Comparison of ENCODE assay signal across 8 mouse cellular contexts in genomic region chr17:25831451-25832281, GRCm38 (mm10). TPM values are rescaled to one million over a fixed set of nuclear protein-coding genes. Genes with fewer than 3 reads are reported as not detected.
DNase-seq lines count a peak whose midpoint lies in the region; ATAC-seq and TF ChIP-seq lines count a peak whose summit lies in the region.

No protein-coding gene starts in this region.

- peaks cover 18% of the 10 kb centered on the region for H3K4me1 ChIP-seq in bone marrow macrophage, adult 2 months (ENCODE audit: control insufficient read depth, insufficient read depth, low read length)
- peaks cover 71% of the 10 kb centered on the region for H3K4me1 ChIP-seq in heart, embryonic 13.5 days
- H3K4me1 ChIP-seq in limb, embryonic 12.5 days (replicated peaks), result peaks cover 58% of the 10 kb centered on the region
- peaks cover 85% of the 10 kb centered on the region for H3K4me1 ChIP-seq in neural tube, embryonic 15.5 days

- TF ChIP-seq POLR2A in bone marrow macrophage, adult 2 months (IDR thresholded peaks at IDR 0.05; ENCODE audit: borderline replicate concordance, low read depth, low read length), result no peak

- peak overlapping the region; percentile 99 for H3K27ac ChIP-seq in left cerebral cortex, adult 2 months
- H3K27ac ChIP-seq in bone marrow macrophage, adult 2 months (ENCODE audit: insufficient read depth, low read depth, low read length), result peak overlapping the region; percentile 81
- H3K27ac ChIP-seq in heart, embryonic 13.5 days (replicated peaks), result peak overlapping the region; percentile 98
- peak overlapping the region; percentile 88; the same call in 1 of the 2 replicates for H3K27ac ChIP-seq in limb, embryonic 12.5 days
- H3K27ac ChIP-seq in neural tube, embryonic 15.5 days (replicated peaks), result peak overlapping the region; percentile 99

- peak overlapping the region; percentile 92 for H3K9ac ChIP-seq in heart, embryonic 13.5 days
- peak overlapping the region; percentile 83 for H3K9ac ChIP-seq in limb, embryonic 12.5 days (replicated peaks)
- H3K9ac ChIP-seq in neural tube, embryonic 15.5 days (replicated peaks), result peak overlapping the region; percentile 92

- intact Hi-C loops in left cerebral cortex, adult 2 months (cut with DNase I), result no loop called here
- intact Hi-C loops in left cerebral cortex, postnatal 14 days (cut with DNase I), result no loop called here

- peaks cover 57% of the 10 kb centered on the region for H3K36me3 ChIP-seq in heart, embryonic 13.5 days
- H3K36me3 ChIP-seq in limb, embryonic 12.5 days, result peaks cover 57% of the 10 kb centered on the region
- H3K36me3 ChIP-seq in neural tube, embryonic 15.5 days, result peaks cover 41% of the 10 kb centered on the region

- no peaks in the 10 kb centered on the region for H3K9me3 ChIP-seq in heart, embryonic 13.5 days
- no peaks in the 10 kb centered on the region for H3K9me3 ChIP-seq in limb, embryonic 12.5 days
- no peaks in the 10 kb centered on the region for H3K9me3 ChIP-seq in neural tube, embryonic 15.5 days (replicated peaks)

- no peak for ATAC-seq in heart, embryonic 13.5 days (ENCODE audit: extremely low read depth, insufficient number of reproducible peaks, low FRiP score, low TSS enrichment)
- ATAC-seq in limb, embryonic 12.5 days (ENCODE audit: insufficient number of reproducible peaks, insufficient read depth, low FRiP score, low TSS enrichment, low read depth), result no peak
- ATAC-seq in neural tube, embryonic 15.5 days (ENCODE audit: low FRiP score), result no peak
- no peak for ATAC-seq in megakaryocyte-erythroid progenitor cell, adult 5-6 weeks (replicated peaks; ENCODE audit: low FRiP score, low TSS enrichment, poor library complexity, severe bottlenecking)

- no peak for DNase-seq in left cerebral cortex, adult 2 months (ENCODE audit: extremely low spot score in 1 of 2, low spot score in 2 of 2)
- DNase-seq in left cerebral cortex, postnatal 14 days (ENCODE audit: low spot score in 2 of 2), result no peak
- no peak for DNase-seq in frontal cortex, postnatal 25 days (ENCODE audit: low spot score in 2 of 2)

- H3K4me2 ChIP-seq in heart, embryonic 13.5 days, result peak overlapping the region; percentile 99
- H3K4me2 ChIP-seq in limb, embryonic 12.5 days, result peak overlapping the region; percentile 98
- H3K4me2 ChIP-seq in neural tube, embryonic 15.5 days, result peak overlapping the region; percentile 98

- H3K27me3 ChIP-seq in heart, embryonic 13.5 days (replicated peaks), result no peaks in the 10 kb centered on the region
- H3K27me3 ChIP-seq in limb, embryonic 12.5 days, result no peaks in the 10 kb centered on the region
- no peaks in the 10 kb centered on the region for H3K27me3 ChIP-seq in neural tube, embryonic 15.5 days (replicated peaks)

- H3K4me3 ChIP-seq in left cerebral cortex, adult 2 months, result peak overlapping the region; percentile 72
- H3K4me3 ChIP-seq in bone marrow macrophage, adult 2 months (ENCODE audit: insufficient read depth, low read length), result peak overlapping the region; percentile 92
- peak overlapping the region; percentile 74 for H3K4me3 ChIP-seq in heart, embryonic 13.5 days
- peak overlapping the region; percentile 74 for H3K4me3 ChIP-seq in limb, embryonic 12.5 days (replicated peaks)
- H3K4me3 ChIP-seq in neural tube, embryonic 15.5 days (replicated peaks), result peak overlapping the region; percentile 92

- no peak for TF ChIP-seq CTCF in left cerebral cortex, adult 2 months (IDR thresholded peaks at IDR 0.05)
- no peak for TF ChIP-seq CTCF in bone marrow macrophage, adult 2 months (IDR thresholded peaks at IDR 0.05; ENCODE audit: low read depth, low read length)

- 46% methylated on average over 21 of the region's 21 CpGs for WGBS in heart, embryonic 13.5 days
- 62% methylated on average over 21 of the region's 21 CpGs for WGBS in limb, embryonic 12.5 days
- 57% methylated on average over 21 of the region's 21 CpGs for WGBS in neural tube, embryonic 15.5 days

RNA-seq across cellular contexts. Expression of gene Stub1, which starts 1.5 kb away (rescaled TPM):
- 100 to 1,000 TPM; 162 to 171 TPM for total RNA-seq in left cerebral cortex, adult 2 months (2021)
- total RNA-seq in left cerebral cortex, postnatal 14 days (2021), result 100 to 1,000 TPM; 160 to 166 TPM
- polyA plus RNA-seq in bone marrow macrophage, adult 2 months (2012; ENCODE audit: insufficient read depth, insufficient read length, missing spikeins), result 84.9 and 89.7 TPM in 2 replicates
- 287 and 324 TPM in 2 replicates for polyA plus RNA-seq in heart, embryonic 13.5 days (2015; fragmentation: Nextera tagmentation; extraction: Ambion mirVana)
- 313 TPM in 2 replicates for polyA plus RNA-seq in limb, embryonic 12.5 days (2016; fragmentation: Nextera tagmentation; extraction: Ambion mirVana)
- 380 TPM in 2 replicates for polyA plus RNA-seq in neural tube, embryonic 15.5 days (2015; fragmentation: Nextera tagmentation; extraction: Ambion mirVana)
- total RNA-seq in megakaryocyte-erythroid progenitor cell, adult 5-6 weeks (2014; fragmentation: Nextera tagmentation), result 89.4 and 112 TPM in 2 replicates
- 77.6 and 77.7 TPM in 2 replicates for total RNA-seq in megakaryocyte-erythroid progenitor cell, adult 5-6 weeks (2017)

RNA-seq across cellular contexts. Expression of gene Jmjd8, which starts 3.0 kb away (rescaled TPM):
- total RNA-seq in left cerebral cortex, adult 2 months (2021), result 10 to 100 TPM; 55.1 to 55.6 TPM
- total RNA-seq in left cerebral cortex, postnatal 14 days (2021), result 10 to 100 TPM; 59.1 to 59.6 TPM
- 16.3 and 18.0 TPM in 2 replicates for polyA plus RNA-seq in bone marrow macrophage, adult 2 months (2012; ENCODE audit: insufficient read depth, insufficient read length, missing spikeins)
- polyA plus RNA-seq in heart, embryonic 13.5 days (2015; fragmentation: Nextera tagmentation; extraction: Ambion mirVana), result 36.7 and 37.4 TPM in 2 replicates
- 56.4 and 63.4 TPM in 2 replicates for polyA plus RNA-seq in limb, embryonic 12.5 days (2016; fragmentation: Nextera tagmentation; extraction: Ambion mirVana)
- 48.5 and 49.8 TPM in 2 replicates for polyA plus RNA-seq in neural tube, embryonic 15.5 days (2015; fragmentation: Nextera tagmentation; extraction: Ambion mirVana)
- 20.1 and 31.7 TPM in 2 replicates for total RNA-seq in megakaryocyte-erythroid progenitor cell, adult 5-6 weeks (2014; fragmentation: Nextera tagmentation)
- 19.5 and 21.5 TPM in 2 replicates for total RNA-seq in megakaryocyte-erythroid progenitor cell, adult 5-6 weeks (2017)

RNA-seq across cellular contexts. Expression of gene Rhbdl1, which starts 5.4 kb away (rescaled TPM):
- total RNA-seq in left cerebral cortex, adult 2 months (2021), result 10 to 100 TPM; 36.3 to 39.6 TPM
- 10 to 100 TPM; 85.8 to 89.7 TPM for total RNA-seq in left cerebral cortex, postnatal 14 days (2021)
- 1.6 and 3.7 TPM in 2 replicates for polyA plus RNA-seq in bone marrow macrophage, adult 2 months (2012; ENCODE audit: insufficient read depth, insufficient read length, missing spikeins)
- polyA plus RNA-seq in heart, embryonic 13.5 days (2015; fragmentation: Nextera tagmentation; extraction: Ambion mirVana), result 0.45 and 0.98 TPM in 2 replicates
- 1.4 and 1.7 TPM in 2 replicates for polyA plus RNA-seq in limb, embryonic 12.5 days (2016; fragmentation: Nextera tagmentation; extraction: Ambion mirVana)
- 45.9 and 56.9 TPM in 2 replicates for polyA plus RNA-seq in neural tube, embryonic 15.5 days (2015; fragmentation: Nextera tagmentation; extraction: Ambion mirVana)
- total RNA-seq in megakaryocyte-erythroid progenitor cell, adult 5-6 weeks (2014; fragmentation: Nextera tagmentation), result 0.50 and 2.0 TPM in 2 replicates
- 0.30 and 0.47 TPM in 2 replicates for total RNA-seq in megakaryocyte-erythroid progenitor cell, adult 5-6 weeks (2017)

RNA-seq across cellular contexts. Expression of gene Wdr24, which starts 8.2 kb away (rescaled TPM):
- total RNA-seq in left cerebral cortex, adult 2 months (2021), result 10 to 100 TPM; 26.8 to 30.9 TPM
- total RNA-seq in left cerebral cortex, postnatal 14 days (2021), result 10 to 100 TPM; 22.3 to 23.3 TPM
- polyA plus RNA-seq in bone marrow macrophage, adult 2 months (2012; ENCODE audit: insufficient read depth, insufficient read length, missing spikeins), result 11.9 and 14.0 TPM in 2 replicates
- 14.2 and 15.1 TPM in 2 replicates for polyA plus RNA-seq in heart, embryonic 13.5 days (2015; fragmentation: Nextera tagmentation; extraction: Ambion mirVana)
- 28.4 and 30.9 TPM in 2 replicates for polyA plus RNA-seq in limb, embryonic 12.5 days (2016; fragmentation: Nextera tagmentation; extraction: Ambion mirVana)
- 26.5 and 29.9 TPM in 2 replicates for polyA plus RNA-seq in neural tube, embryonic 15.5 days (2015; fragmentation: Nextera tagmentation; extraction: Ambion mirVana)
- 16.6 and 33.3 TPM in 2 replicates for total RNA-seq in megakaryocyte-erythroid progenitor cell, adult 5-6 weeks (2014; fragmentation: Nextera tagmentation)
- 15.5 and 17.2 TPM in 2 replicates for total RNA-seq in megakaryocyte-erythroid progenitor cell, adult 5-6 weeks (2017)

RNA-seq across cellular contexts. Expression of gene Gm20683, which starts 9.9 kb away (rescaled TPM):
- total RNA-seq in left cerebral cortex, adult 2 months (2021), result 10 to 100 TPM; 23.0 to 25.1 TPM
- 10 to 100 TPM; 29.0 to 29.5 TPM for total RNA-seq in left cerebral cortex, postnatal 14 days (2021)
- polyA plus RNA-seq in bone marrow macrophage, adult 2 months (2012; ENCODE audit: insufficient read depth, insufficient read length, missing spikeins), result 1.5 TPM in 1 of 2 replicates, not detected in the other
- 2.3 and 2.4 TPM in 2 replicates for polyA plus RNA-seq in heart, embryonic 13.5 days (2015; fragmentation: Nextera tagmentation; extraction: Ambion mirVana)
- polyA plus RNA-seq in limb, embryonic 12.5 days (2016; fragmentation: Nextera tagmentation; extraction: Ambion mirVana), result 1.6 and 2.0 TPM in 2 replicates
- 11.6 and 14.6 TPM in 2 replicates for polyA plus RNA-seq in neural tube, embryonic 15.5 days (2015; fragmentation: Nextera tagmentation; extraction: Ambion mirVana)
- 1.7 and 6.4 TPM in 2 replicates for total RNA-seq in megakaryocyte-erythroid progenitor cell, adult 5-6 weeks (2014; fragmentation: Nextera tagmentation)
- total RNA-seq in megakaryocyte-erythroid progenitor cell, adult 5-6 weeks (2017), result not detected in 2 replicates

Comparison
In these comparisons a context has a peak if more than half of its experiments do, and no peak if none do; other contexts are left out.
1. RNA of gene Rhbdl1, which starts 5.4 kb away (polyA plus RNA-seq): 45.9 to 56.9 TPM in neural tube, embryonic 15.5 days; 1.6 to 3.7 TPM in bone marrow macrophage, adult 2 months, 1.4 to 1.7 TPM in limb, embryonic 12.5 days and 0.45 to 0.98 TPM in heart, embryonic 13.5 days; every median in the first group is over 10 times any median in the second.
2. Peak in every context shown above with its lines, with median percentiles within 50 percentile points of each other: H3K27ac ChIP-seq, H3K4me3 ChIP-seq, H3K4me2 ChIP-seq and H3K9ac ChIP-seq.